ENCODE assay signal across 12 mouse cellular contexts in genomic region chr1:167387310-167387709, GRCm38 (mm10). TPM values are rescaled to one million over a fixed set of nuclear protein-coding genes. Genes with fewer than 3 reads are reported as not detected.
DNase-seq lines count a peak whose midpoint lies in the region; ATAC-seq lines count a peak whose summit lies in the region.
"Had no signal": no experiment of that assay in that cellular context is flagged by ENCODE, and none has a peak within 500 bp of the region (broad histone marks: within the 10 kb centered on the region; RNA-seq: fewer than 3 reads in every experiment).

No protein-coding gene starts in this region.

- no peaks in the 10 kb centered on the region for H3K36me3 ChIP-seq in kidney, embryonic 16.5 days (ENCODE audit: insufficient read depth, low read length)
- peaks cover 12% of the 10 kb centered on the region; the same call in 1 of the 2 replicates for H3K36me3 ChIP-seq in liver, embryonic 16.5 days (ENCODE audit: control insufficient read depth, insufficient read depth)
- H3K36me3 ChIP-seq: neural tube, embryonic 13.5 days had no signal

- no peaks in the 10 kb centered on the region for H3K27me3 ChIP-seq in kidney, embryonic 16.5 days (ENCODE audit: insufficient read depth, low read length)
- no peaks in the 10 kb centered on the region for H3K27me3 ChIP-seq in liver, embryonic 16.5 days (ENCODE audit: control insufficient read depth, insufficient read depth, low read depth, low read length)

- H3K4me2 ChIP-seq in kidney, embryonic 16.5 days (replicated peaks; ENCODE audit: low read depth, low read length), result no peak overlapping the region
- H3K4me2 ChIP-seq in liver, embryonic 16.5 days (ENCODE audit: low read depth, low read length), result peak overlapping the region; percentile 69
- H3K4me2 ChIP-seq: neural tube, embryonic 13.5 days had no signal

- no peak for ATAC-seq in kidney, embryonic 16.5 days (ENCODE audit: low FRiP score, low TSS enrichment)
- ATAC-seq in liver, embryonic 16.5 days (ENCODE audit: low read depth), result no peak
- ATAC-seq: forebrain, embryonic 16.5 days had no signal

- no peak overlapping the region for H3K27ac ChIP-seq in kidney, embryonic 16.5 days (ENCODE audit: low read length)
- H3K27ac ChIP-seq in liver, embryonic 16.5 days (ENCODE audit: low read length), result peak overlapping the region; percentile 75
- H3K27ac ChIP-seq: neural tube, embryonic 13.5 days had no signal

- H3K9me3 ChIP-seq in kidney, embryonic 16.5 days (ENCODE audit: low read length), result no peaks in the 10 kb centered on the region
- no peaks in the 10 kb centered on the region for H3K9me3 ChIP-seq in liver, embryonic 16.5 days (replicated peaks; ENCODE audit: control insufficient read depth, low read length)
- H3K9me3 ChIP-seq: megakaryocyte, embryonic 14.5 days; neural tube, embryonic 13.5 days had no signal

- H3K9ac ChIP-seq in kidney, embryonic 16.5 days (replicated peaks; ENCODE audit: low read length), result no peak overlapping the region
- H3K9ac ChIP-seq in liver, embryonic 16.5 days (ENCODE audit: low read depth, low read length), result peak overlapping the region; percentile 51
- H3K9ac ChIP-seq: neural tube, embryonic 13.5 days had no signal

- peak; percentile 70 for DNase-seq in kidney, adult 9 months
- peak; percentile 94 for DNase-seq in NIH3T3 (ENCODE audit: low read depth)
- peak; percentile 34 for DNase-seq in adrenal gland, postnatal 25 days
- no peak for DNase-seq in spleen, adult 12 weeks (ENCODE audit: low spot score)
- no peak for DNase-seq in left cerebral cortex, adult 11 months (ENCODE audit: low spot score)
- DNase-seq: spleen, adult 18-20 months; thymus, postnatal 4 days had no signal

- 67% methylated on average over 2 of the region's 2 CpGs for WGBS in kidney, embryonic 16.5 days
- 52% methylated on average over 2 of the region's 2 CpGs for WGBS in liver, embryonic 16.5 days (ENCODE audit: insufficient replicate concordance)

- no peaks in the 10 kb centered on the region for H3K4me1 ChIP-seq in kidney, embryonic 16.5 days (ENCODE audit: insufficient read depth, low read length)
- H3K4me1 ChIP-seq in liver, embryonic 16.5 days (ENCODE audit: control insufficient read depth, low read depth, low read length), result peaks cover 90% of the 10 kb centered on the region

- no peak overlapping the region for H3K4me3 ChIP-seq in kidney, embryonic 16.5 days (ENCODE audit: low read length)
- no peak overlapping the region for H3K4me3 ChIP-seq in liver, embryonic 16.5 days (ENCODE audit: low read depth, low read length)
- H3K4me3 ChIP-seq: megakaryocyte, embryonic 14.5 days; neural tube, embryonic 13.5 days had no signal

RNA-seq across cellular contexts. Expression of gene Mgst3, which starts 6.3 kb away (rescaled TPM):
- 58.0 and 58.2 TPM in 2 replicates for polyA plus RNA-seq in kidney, embryonic 16.5 days (2015; fragmentation: Nextera tagmentation; extraction: Ambion mirVana)
- total RNA-seq in adrenal gland, postnatal 25 days (2021), result 88.5 and 95.1 TPM in 2 replicates
- polyA plus RNA-seq in liver, embryonic 16.5 days (2015; fragmentation: Nextera tagmentation; extraction: Ambion mirVana), result 316 and 338 TPM in 2 replicates

RNA-seq across cellular contexts. Expression of gene Aldh9a1, which starts 37.5 kb away (rescaled TPM):
- 62.6 and 63.4 TPM in 2 replicates for polyA plus RNA-seq in kidney, embryonic 16.5 days (2015; fragmentation: Nextera tagmentation; extraction: Ambion mirVana)
- 64.4 and 67.5 TPM in 2 replicates for total RNA-seq in adrenal gland, postnatal 25 days (2021)
- 74.4 and 75.8 TPM in 2 replicates for polyA plus RNA-seq in liver, embryonic 16.5 days (2015; fragmentation: Nextera tagmentation; extraction: Ambion mirVana)

Comparison
In these comparisons a context has a peak if more than half of its experiments do, and no peak if none do; other contexts are left out.
1. DNase-seq: peak in kidney, adult 9 months (single experiment), NIH3T3 (single experiment) and adrenal gland, postnatal 25 days (single experiment); none in spleen, adult 12 weeks (single experiment) and left cerebral cortex, adult 11 months (single experiment).